Mouse (Mus musculus) cerebellum, postnatal 14 days (tissue): ENCODE measurements at regions not wholly inside any gene's neighbourhood (a gene's known extent, or its start where the extent isn't known, plus 50 kb on each side); places are given as distances from the start of the nearest gene placed in this dataset.

Experiments
- DNase-seq, 2 experiments: peaks; one replicate each; pipeline ENCODE4 v3.0.0; 2021; ENCODE audit warnings: mixed read lengths in 2 of 2

DNA sequence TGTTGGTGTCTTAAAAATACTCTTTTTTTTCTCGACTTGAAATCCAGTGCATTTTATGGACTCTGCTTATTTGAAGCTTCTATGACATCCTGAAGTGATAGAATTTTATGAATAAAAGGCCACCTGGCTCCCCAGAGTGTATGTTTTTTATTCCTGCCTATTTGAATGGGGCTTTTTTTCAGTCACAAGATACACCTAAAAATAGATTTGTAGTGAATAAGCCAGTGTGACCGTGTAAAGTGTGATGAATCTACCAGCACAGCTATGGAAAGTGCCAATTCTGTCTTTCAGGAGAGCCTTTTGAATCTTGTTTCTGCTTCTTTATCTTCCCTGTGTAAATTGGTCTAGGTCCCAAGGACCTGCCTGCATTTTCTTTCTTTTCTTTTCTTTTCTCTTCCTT, 119.8 kb upstream of the Pex5l start:
- no peak for DNase-seq

DNA sequence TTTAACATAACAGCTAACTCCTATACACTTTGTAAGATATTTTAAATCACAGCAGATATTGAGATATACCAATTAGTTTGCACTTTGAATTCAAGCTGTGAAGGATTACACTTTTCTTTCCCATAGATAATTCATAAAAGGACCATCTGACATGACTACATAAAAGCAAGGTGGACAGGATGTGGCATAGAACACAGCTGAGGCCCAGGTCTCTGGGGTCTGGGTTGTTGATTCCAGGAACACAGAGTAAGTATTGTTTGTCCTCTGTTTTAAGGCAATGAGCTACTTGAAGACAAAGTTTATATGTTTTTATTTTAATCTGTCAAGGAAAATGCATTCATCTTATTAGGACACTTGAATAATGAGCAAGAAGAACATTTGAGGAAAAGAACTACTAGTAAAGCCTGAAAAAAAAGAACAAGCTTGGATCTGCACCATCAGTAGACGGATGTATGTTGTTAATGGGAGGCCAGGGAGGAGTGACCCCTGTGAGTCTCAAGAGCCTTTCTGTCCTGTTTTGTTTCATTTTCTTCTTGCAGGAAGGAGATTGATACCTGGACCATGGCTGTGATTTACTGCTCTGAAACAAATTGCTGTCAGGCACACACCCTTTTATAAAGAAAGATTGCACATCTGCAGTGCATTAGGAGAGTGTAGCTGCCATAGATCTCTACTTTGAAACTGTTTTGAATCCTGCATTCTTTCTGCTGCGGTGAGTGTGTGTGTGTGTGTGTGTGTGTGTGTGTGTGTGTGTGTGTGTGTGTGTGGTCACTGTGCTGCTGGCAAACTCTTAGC, 76.4 kb upstream of the Pex5l start:
- DNase-seq, result no peak

DNA sequence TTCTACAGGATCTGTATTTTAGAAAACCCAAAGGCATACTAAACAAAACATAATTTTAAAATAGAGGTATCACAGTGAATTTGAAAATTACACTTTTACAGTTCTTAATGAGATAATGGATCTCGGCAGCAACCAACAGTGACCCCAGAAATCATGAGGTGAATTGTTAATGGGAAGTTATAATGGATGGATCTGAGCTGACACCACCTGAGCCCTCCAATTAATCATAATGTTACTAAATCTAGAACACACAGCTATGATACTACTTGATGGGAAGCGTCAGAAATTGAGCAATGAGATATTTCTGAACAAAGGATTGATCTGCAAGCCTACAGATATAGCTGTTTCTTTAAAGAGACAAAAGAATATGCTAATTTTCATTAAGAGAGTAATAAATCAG, 75.2 kb upstream of the Pex5l start:
- DNase-seq, result no peak

DNA sequence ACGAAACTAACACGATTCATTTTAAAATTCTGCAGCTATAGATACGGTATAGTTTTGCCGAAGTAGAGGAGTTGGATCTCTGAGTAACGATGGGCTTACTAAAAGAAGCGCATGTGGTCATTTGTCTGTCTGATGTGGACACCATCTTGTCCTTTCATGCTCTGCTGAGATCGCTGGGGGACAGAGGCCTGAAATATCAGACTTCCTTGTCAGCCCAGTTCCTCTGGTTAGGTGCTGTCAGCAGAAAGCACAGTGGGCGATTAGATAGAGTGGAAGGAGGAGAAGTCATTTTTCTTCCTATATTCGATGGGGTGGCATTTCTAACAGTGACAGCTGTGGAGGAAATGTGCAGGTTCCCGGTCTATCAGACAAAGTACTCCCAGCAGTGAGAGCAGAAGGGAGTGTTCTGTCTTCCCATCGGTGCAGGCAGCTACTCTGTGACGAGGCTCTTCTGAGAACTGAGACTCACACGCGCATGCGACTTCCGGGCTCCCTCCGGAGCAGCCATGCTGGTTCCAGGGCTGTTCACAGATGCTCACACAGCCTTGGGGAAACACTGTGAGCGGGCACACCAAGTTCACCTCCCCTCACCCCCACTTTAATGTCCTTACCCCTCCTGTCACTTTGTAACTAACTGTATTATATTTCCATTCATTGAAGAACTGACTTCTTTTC, 74.5 kb upstream of the Pex5l start:
- no peak for DNase-seq

DNA sequence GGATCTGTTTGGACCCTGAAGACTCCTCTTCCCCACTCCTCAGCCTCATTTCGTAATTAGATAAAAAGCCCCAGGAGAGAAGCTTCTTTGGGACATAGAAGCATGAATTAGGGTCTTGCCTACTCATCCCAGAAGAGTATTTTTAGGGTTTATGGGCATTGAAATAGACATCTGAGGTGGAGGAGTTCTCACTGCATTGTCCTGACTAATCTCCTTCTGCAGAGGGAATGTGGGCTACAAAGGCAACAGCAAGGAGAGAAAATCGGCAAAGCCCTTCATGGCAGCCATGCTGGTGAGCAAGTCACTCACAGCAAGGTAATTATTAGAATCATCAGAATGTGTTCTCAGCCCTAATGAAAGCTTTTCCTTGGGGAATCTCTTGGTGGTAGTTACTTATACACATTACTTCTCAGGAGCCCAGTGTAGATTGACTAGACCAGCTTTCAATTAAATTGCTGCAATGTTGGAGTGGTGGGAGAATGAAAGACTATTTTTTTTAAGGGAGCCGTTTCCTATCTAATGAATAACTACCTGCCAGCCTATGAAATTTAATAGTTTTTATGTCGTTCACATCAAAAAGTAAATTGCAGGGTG, 68.3 kb upstream of the Pex5l start:
- no peak for DNase-seq
